Mouse (Mus musculus): Measurements from ENCODE around the gene Cacng7.

- TF ChIP-seq POLR2A (IDR thresholded peaks at IDR 0.05; ENCODE audit: insufficient read depth, low read depth, low read length) = no peak
- TF ChIP-seq CTCF (IDR thresholded peaks at IDR 0.05) = no peak
- no peak for TF ChIP-seq EP300 (IDR thresholded peaks at IDR 0.05; ENCODE audit: insufficient read depth, low read depth, low read length)
These were observed 77.2 kb downstream of the Cacng7 start for GRCm38 (mm10) chr7:3409729-3410520.

Measured in heart, adult 2 months (tissue).